Mouse (Mus musculus) E14TG2a.4 (cell line): Measurements from ENCODE around the gene Arid3b.

Experiments
- H3K27me3 ChIP-seq: 2 replicates; pipeline ENCODE4 v1.6.1; 2014; ENCODE audit warnings: low read length, control low read depth; ENCODE audit not compliant: insufficient read depth
- H3K36me3 ChIP-seq: 2 replicates; pipeline ENCODE4 v1.6.1; 2014; ENCODE audit warnings: low read length, control low read depth; ENCODE audit not compliant: insufficient read depth
- H3K4me1 ChIP-seq: replicated peaks from 2 replicates; pipeline ENCODE4 v1.6.1; 2014; ENCODE audit warnings: low read depth, low read length, control low read depth
- H3K4me3 ChIP-seq: replicated peaks from 2 replicates; pipeline ENCODE4 v1.5.1; 2014; ENCODE audit warnings: mild to moderate bottlenecking, low read length
- H3K9me3 ChIP-seq: 2 replicates; pipeline ENCODE4 v1.6.1; 2014; ENCODE audit warnings: low read length, control low read depth
- CTCF ChIP-seq: conservative IDR thresholded peaks from 2 replicates; pipeline ENCODE4 v1.5.1; 2014; ENCODE audit warnings: low read length
- NANOG ChIP-seq: IDR thresholded peaks from 2 replicates; pipeline ENCODE4 v1.6.1; 2014; ENCODE audit warnings: borderline replicate concordance, low read length, mixed read lengths
- POU5F1 ChIP-seq: IDR thresholded peaks from 2 replicates; pipeline ENCODE4 v1.6.1; 2014; ENCODE audit warnings: low read length, borderline replicate concordance

Gene Arid3b

DNA sequence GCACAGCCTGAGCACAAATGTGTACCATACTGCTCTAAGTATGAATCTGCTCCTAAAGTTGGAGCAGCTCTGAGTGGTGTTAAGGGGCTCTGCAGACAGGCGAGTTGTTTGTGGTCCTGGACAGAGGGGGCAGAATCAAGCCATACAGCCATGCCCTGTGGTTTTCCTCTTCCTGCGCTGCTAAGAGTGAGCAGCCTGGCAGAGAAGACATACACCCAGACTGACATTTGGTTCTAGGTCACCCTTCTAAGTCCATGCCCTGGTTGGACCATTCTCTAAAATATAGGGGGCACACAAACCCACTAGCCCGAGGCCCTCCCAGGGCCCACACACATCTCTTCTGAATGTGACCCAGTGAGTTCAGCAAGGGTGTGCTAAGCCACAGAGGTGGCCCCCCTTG, 46.9 kb downstream of the Arid3b start:
- peaks cover 8% of the 10 kb centered on the region for H3K4me1 ChIP-seq
- no peaks in the 10 kb centered on the region for H3K27me3 ChIP-seq
- H3K4me3 ChIP-seq = no peak overlapping the region
- TF ChIP-seq NANOG = no peak
- TF ChIP-seq CTCF = no peak
- no peak for TF ChIP-seq POU5F1
- H3K9me3 ChIP-seq = 0 out of 2 replicates have a peak, but pooled peaks cover 5% of the 10 kb centered on the region
- H3K36me3 ChIP-seq = peaks cover 63% of the 10 kb centered on the region

DNA sequence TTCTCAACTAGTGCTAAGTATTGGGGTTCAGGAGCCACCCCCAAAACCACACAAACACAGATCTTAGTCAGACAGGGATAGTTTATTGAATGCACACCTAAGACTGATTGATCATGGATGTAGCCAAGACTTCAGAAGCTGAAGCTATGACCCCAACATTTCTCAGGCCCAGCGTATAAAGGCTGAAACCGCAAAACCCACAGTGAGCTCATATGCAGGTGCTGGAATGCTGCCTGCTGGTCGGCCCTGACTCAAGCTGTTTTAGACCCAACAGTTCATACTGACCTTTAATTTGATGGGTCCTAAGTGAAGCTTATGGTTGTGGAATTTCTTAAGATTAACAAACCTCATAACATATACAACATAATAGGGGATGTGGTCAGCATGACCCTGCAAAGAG, 53.9 kb downstream of the Arid3b start:
- no peaks in the 10 kb centered on the region for H3K36me3 ChIP-seq
- H3K9me3 ChIP-seq = 0 out of 2 replicates have a peak, but pooled peaks cover 5% of the 10 kb centered on the region
- TF ChIP-seq CTCF = no peak
- no peaks in the 10 kb centered on the region for H3K27me3 ChIP-seq
- H3K4me3 ChIP-seq = no peak overlapping the region
- no peaks in the 10 kb centered on the region for H3K4me1 ChIP-seq

DNA sequence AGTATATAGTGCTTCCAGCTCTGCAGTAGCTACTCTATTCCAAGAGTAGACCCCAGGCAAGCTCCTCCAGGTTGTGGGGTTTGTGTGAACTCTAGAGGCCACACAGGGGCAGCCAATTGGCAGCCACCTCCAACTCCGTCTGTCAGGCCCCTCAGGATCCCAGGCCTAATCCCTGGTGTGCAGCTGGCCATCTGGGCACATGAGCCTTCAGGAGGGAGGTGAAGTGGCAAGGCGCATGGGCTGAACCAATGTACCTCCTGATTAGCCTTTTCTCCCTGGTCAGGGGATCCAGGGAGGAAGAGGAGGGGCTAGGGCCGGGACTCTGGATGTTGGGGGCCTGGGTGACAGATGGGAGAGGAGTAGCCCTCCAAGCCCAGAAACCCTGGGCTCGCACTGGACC, 60.9 kb downstream of the Arid3b start:
- 0 out of 2 replicates have a peak, but pooled peaks cover 3% of the 10 kb centered on the region for H3K4me1 ChIP-seq
- H3K36me3 ChIP-seq = no peaks in the 10 kb centered on the region
- no peaks in the 10 kb centered on the region for H3K9me3 ChIP-seq
- H3K4me3 ChIP-seq = no peak overlapping the region
- TF ChIP-seq POU5F1 = no peak
- no peak for TF ChIP-seq NANOG
- no peak for TF ChIP-seq CTCF
- peaks cover 12% of the 10 kb centered on the region for H3K27me3 ChIP-seq

DNA sequence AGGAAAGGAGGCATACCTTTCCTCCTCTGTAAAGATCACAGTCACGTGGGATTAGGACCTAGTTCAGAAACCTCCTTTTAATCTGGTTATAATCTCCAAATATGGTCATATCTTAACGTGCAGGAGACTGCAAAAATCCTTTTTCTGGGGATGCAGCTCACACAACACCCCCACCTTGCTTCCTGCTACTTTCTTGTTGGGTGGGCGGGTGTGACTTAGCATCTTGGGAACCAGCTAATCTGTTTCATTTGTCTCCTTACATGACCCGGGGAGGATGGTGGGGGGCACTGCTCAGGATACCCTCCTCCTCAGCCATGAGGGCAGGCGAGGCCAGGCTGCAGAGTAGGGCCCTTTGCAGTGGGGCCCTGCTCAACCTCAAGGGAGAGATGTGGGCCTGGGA, 61.6 kb downstream of the Arid3b start:
- no peaks in the 10 kb centered on the region for H3K36me3 ChIP-seq
- TF ChIP-seq CTCF (no peak), NANOG (no peak), POU5F1 (no peak)
- H3K27me3 ChIP-seq = peaks cover 12% of the 10 kb centered on the region
- H3K9me3 ChIP-seq = no peaks in the 10 kb centered on the region
- H3K4me3 ChIP-seq = no peak overlapping the region
- H3K4me1 ChIP-seq = 0 out of 2 replicates have a peak, but pooled peaks cover 3% of the 10 kb centered on the region

DNA sequence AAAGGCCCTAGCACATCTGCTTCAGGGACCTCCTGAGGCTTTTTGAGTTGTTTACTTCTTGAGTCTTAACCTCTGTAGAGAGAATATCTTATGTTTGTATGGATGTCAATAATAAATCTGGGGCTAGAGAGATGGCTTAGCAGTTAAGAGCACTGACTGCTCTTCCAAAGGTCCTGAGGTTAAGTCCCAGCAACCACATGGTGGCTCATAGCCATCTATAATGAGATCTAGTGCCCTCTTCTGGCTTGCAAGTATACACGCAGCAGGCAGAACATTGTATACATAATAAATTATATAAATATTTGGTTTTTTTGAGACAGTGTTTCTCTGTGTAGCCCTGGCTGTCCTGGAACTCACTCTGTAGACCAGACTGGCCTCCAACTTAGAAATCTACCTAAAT, 62.4 kb downstream of the Arid3b start:
- Histone ChIP-seq H3K9me3 (no peaks in the 10 kb centered on the region), H3K4me1 (0 out of 2 replicates have a peak, but pooled peaks cover 3% of the 10 kb centered on the region), H3K4me3 (no peak overlapping the region), H3K36me3 (no peaks in the 10 kb centered on the region), H3K27me3 (peaks cover 16% of the 10 kb centered on the region)
- TF ChIP-seq POU5F1 (no peak), CTCF (peak; percentile 28)

DNA sequence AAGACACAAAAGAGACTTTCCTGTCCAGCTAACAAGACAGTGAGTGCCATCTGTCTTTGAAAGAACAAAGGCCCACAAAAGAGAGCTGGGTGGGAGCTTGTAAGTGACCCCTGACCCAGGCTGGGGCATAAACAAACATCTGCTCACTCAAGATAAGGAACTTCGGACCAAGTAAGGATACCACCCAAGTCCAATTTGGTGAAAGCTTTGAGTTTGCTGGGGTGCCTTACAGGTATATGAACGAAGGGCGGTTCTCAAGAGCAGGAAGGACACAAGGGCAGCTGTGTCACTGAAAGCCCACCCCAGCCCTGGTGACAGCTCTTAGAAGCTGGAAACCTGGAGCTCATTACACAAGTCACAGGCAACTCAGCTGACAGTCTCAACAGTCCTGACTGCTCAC, 62.8 kb downstream of the Arid3b start:
- Histone ChIP-seq H3K27me3 (peaks cover 19% of the 10 kb centered on the region), H3K36me3 (no peaks in the 10 kb centered on the region), H3K4me3 (no peak overlapping the region), H3K4me1 (0 out of 2 replicates have a peak, but pooled peaks cover 3% of the 10 kb centered on the region), H3K9me3 (no peaks in the 10 kb centered on the region)
- TF ChIP-seq NANOG (no peak), CTCF (no peak), POU5F1 (no peak)

DNA sequence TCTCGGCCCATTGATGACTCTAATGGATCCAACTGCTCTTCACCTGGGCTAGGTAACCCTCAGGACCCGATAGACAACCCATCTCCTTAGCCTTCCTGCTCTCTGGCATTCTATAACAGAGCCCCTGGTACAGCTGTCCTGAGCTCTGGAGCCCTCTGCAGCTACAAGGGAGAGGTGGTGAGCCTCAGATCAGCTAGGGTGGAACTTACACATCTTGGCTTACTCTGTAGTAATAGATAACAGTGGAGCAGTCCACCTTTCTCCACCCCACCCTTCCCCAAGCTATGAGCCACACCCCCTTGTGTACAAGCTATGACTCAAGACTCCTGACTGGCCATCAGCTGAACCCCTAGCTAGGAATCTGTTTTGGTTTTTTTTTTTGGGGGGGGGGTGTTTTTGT, 65.8 kb downstream of the Arid3b start:
- Histone ChIP-seq H3K4me1 (peaks cover 12% of the 10 kb centered on the region), H3K36me3 (no peaks in the 10 kb centered on the region), H3K27me3 (peaks cover 32% of the 10 kb centered on the region), H3K9me3 (no peaks in the 10 kb centered on the region), H3K4me3 (no peak overlapping the region)
- TF ChIP-seq NANOG (no peak), CTCF (no peak), POU5F1 (no peak)

DNA sequence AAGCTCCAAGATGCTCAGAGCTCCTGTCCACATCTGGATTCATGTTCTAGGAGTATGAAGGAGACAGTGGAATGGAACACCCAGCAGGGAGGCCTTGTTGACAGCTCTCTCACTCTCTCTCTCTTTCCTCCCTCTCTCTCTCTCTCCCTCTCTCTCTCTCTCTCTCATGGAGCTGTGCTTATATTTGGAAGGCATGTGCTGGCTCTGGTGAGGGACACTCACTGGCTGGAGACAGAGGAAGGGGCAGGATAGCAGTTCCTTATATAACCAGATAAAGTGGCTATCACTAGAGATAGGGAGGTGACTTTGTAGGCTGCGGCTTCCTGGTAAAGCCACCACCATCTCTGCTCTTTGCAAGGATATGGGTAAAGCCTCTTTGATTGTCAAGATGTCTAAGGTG, 66.4 kb downstream of the Arid3b start:
- Histone ChIP-seq H3K4me1 (peaks cover 12% of the 10 kb centered on the region), H3K36me3 (no peaks in the 10 kb centered on the region), H3K27me3 (peaks cover 28% of the 10 kb centered on the region), H3K4me3 (no peak overlapping the region), H3K9me3 (no peaks in the 10 kb centered on the region)
- TF ChIP-seq POU5F1 (no peak), NANOG (no peak), CTCF (no peak)

DNA sequence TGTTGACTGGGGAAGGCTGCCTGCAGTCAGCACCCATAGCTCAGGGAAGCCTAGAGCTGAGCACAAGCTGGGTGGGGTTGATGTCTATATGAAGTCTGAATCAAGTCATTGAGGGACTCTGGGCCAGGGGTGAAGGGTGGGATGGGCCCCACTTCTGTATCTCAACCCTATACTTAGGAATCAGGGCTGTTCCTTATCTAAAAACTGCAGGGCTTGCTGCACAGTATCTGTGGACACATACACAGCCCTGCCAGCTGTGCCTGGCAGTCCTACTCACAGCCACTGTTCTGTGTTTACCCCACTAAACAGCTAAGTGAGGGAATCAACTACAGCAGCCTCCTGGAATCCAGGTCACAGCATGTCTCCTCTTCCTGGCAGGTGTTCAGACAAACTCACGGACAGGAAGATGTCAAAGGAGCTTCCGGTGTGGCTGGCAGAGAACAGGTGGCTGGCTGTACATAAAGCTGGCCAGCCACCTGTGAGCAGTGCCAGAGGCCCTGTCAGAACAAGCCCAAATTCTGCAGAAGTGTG, 67.0 kb downstream of the Arid3b start:
- Histone ChIP-seq H3K36me3 (no peaks in the 10 kb centered on the region), H3K9me3 (no peaks in the 10 kb centered on the region), H3K4me3 (no peak overlapping the region), H3K4me1 (peaks cover 9% of the 10 kb centered on the region), H3K27me3 (peaks cover 28% of the 10 kb centered on the region)
- TF ChIP-seq NANOG (no peak), CTCF (no peak), POU5F1 (no peak)
